Mouse (Mus musculus) intestine, postnatal 0 days (tissue): ENCODE data around the gene Jag1. TPM values are rescaled to one million over a fixed set of nuclear protein-coding genes. Genes with fewer than 3 reads are reported as not detected.

Source experiments
- ATAC-seq: fragments of 200-750 bp; cut with Nextera tagmentation; 2 replicates; pipeline ENCODE4 v1.8.0; 2017; ENCODE audit warnings: mild to moderate bottlenecking, moderate TSS enrichment, moderate library complexity
- H3K27ac ChIP-seq: fragments of 300-500 bp; sonication (generic); 2 replicates; pipeline ENCODE4 v1.5.1; 2014; ENCODE audit warnings: mild to moderate bottlenecking, low read depth, low read length, moderate library complexity
- H3K27me3 ChIP-seq: fragments of 300-500 bp; sonication (generic); replicated peaks from 2 replicates; pipeline ENCODE4 v1.6.1; 2014; ENCODE audit warnings: low read length, mixed read lengths; ENCODE audit not compliant: control insufficient read depth, insufficient read depth
- H3K36me3 ChIP-seq: fragments of 300-500 bp; sonication (generic); 2 replicates; pipeline ENCODE4 v1.6.1; 2014; ENCODE audit warnings: mild to moderate bottlenecking, moderate library complexity; ENCODE audit not compliant: control insufficient read depth, insufficient read depth
- H3K4me1 ChIP-seq: fragments of 300-500 bp; sonication (generic); replicated peaks from 2 replicates; pipeline ENCODE4 v1.6.1; 2014; ENCODE audit warnings: antibody characterized with exemption, low read length, mixed read lengths; ENCODE audit not compliant: control insufficient read depth, insufficient read depth
- H3K4me2 ChIP-seq: fragments of 300-500 bp; sonication (generic); replicated peaks from 2 replicates; pipeline ENCODE4 v1.6.1; 2014; ENCODE audit warnings: low read depth, mild to moderate bottlenecking, moderate library complexity
- H3K4me3 ChIP-seq: fragments of 300-500 bp; sonication (generic); 2 replicates; pipeline ENCODE4 v1.5.1; 2014; ENCODE audit warnings: low read depth, low read length
- H3K9ac ChIP-seq: fragments of 300-500 bp; sonication (generic); 2 replicates; pipeline ENCODE4 v1.6.1; 2014; ENCODE audit warnings: mild to moderate bottlenecking, low read depth, low read length
- H3K9me3 ChIP-seq: fragments of 300-500 bp; sonication (generic); 2 replicates; pipeline ENCODE4 v1.6.1; 2016; ENCODE audit warnings: mixed run types; ENCODE audit not compliant: control insufficient read depth
- CTCF ChIP-seq: sonication (generic); IDR thresholded peaks from 2 replicates; pipeline ENCODE4 v1.5.1; 2016; ENCODE audit warnings: low read depth, mild to moderate bottlenecking, control low read depth, antibody characterized with exemption, moderate library complexity
- WGBS: fragments of 180-500 bp; shearing (Covaris S2); extraction: QIAGEN DNeasy Blood & Tissue Kit; methylation state at CpG from one replicate; pipeline ENCODE4 v1.1.7; 2014; 5-methylcytosine and 5-hydroxymethylcytosine counted together
- polyA plus RNA-seq: library from polyadenylated mRNA; unstranded; fragments of >200 nt; fragmentation: Nextera tagmentation; extraction: Ambion mirVana; gene quantifications from 2 replicates; pipeline ENCODE4 v1.2.1, GENCODE M21; 2015

Jag1 gene
- polyA plus RNA-seq, 1 experiment from 2014 or later: 6.0 TPM

GRCm38 (mm10) chr2:137107203-137107602 is 9.2 kb downstream of the Jag1 start:
- no peak for ATAC-seq
- Histone ChIP-seq H3K27me3 (no peaks in the 10 kb centered on the region), H3K4me3 (no peak overlapping the region), H3K9ac (no peak overlapping the region), H3K27ac (no peak overlapping the region), H3K4me2 (no peak overlapping the region), H3K4me1 (no peaks in the 10 kb centered on the region), H3K9me3 (no peaks in the 10 kb centered on the region), H3K36me3 (peaks cover 26% of the 10 kb centered on the region)
- 89% methylated on average over 4 of the region's 4 CpGs for WGBS
- TF ChIP-seq CTCF: no peak

- H3K4me2 ChIP-seq: no peak overlapping the region
- no peaks in the 10 kb centered on the region for H3K9me3 ChIP-seq
- no peak overlapping the region for H3K4me3 ChIP-seq
- no peak for TF ChIP-seq CTCF
- H3K27ac ChIP-seq: no peak overlapping the region
- no peak overlapping the region for H3K9ac ChIP-seq
- H3K27me3 ChIP-seq: no peaks in the 10 kb centered on the region
- 66% methylated on average over 5 of the region's 5 CpGs for WGBS
- no peaks in the 10 kb centered on the region for H3K4me1 ChIP-seq
- no peak for ATAC-seq
- peaks cover 42% of the 10 kb centered on the region for H3K36me3 ChIP-seq
Observed at GRCm38 (mm10) chr2:137101074-137101473, 15.4 kb downstream of the Jag1 start.

GRCm38 (mm10) chr2:137099211-137099734 is 17.2 kb downstream of the Jag1 start:
- Histone ChIP-seq H3K4me2 (no peak overlapping the region), H3K27me3 (no peaks in the 10 kb centered on the region), H3K9ac (no peak overlapping the region), H3K36me3 (peaks cover 38% of the 10 kb centered on the region), H3K4me1 (no peaks in the 10 kb centered on the region), H3K27ac (no peak overlapping the region), H3K4me3 (no peak overlapping the region), H3K9me3 (no peaks in the 10 kb centered on the region)
- TF ChIP-seq CTCF: no peak
- ATAC-seq: no peak
- WGBS: 36% methylated on average over 6 of the region's 6 CpGs

GRCm38 (mm10) chr2:137098269-137099035 is 18.0 kb downstream of the Jag1 start:
- H3K4me3 ChIP-seq: no peak overlapping the region
- TF ChIP-seq CTCF: no peak
- H3K36me3 ChIP-seq: peaks cover 35% of the 10 kb centered on the region
- WGBS: 51% methylated on average over 11 of the region's 11 CpGs
- H3K4me1 ChIP-seq: no peaks in the 10 kb centered on the region
- no peaks in the 10 kb centered on the region for H3K9me3 ChIP-seq
- no peak for ATAC-seq
- H3K27me3 ChIP-seq: no peaks in the 10 kb centered on the region
- H3K4me2 ChIP-seq: no peak overlapping the region
- no peak overlapping the region for H3K27ac ChIP-seq
- H3K9ac ChIP-seq: no peak overlapping the region

- H3K4me2 ChIP-seq: no peak overlapping the region
- H3K4me3 ChIP-seq: no peak overlapping the region
- no peaks in the 10 kb centered on the region for H3K27me3 ChIP-seq
- WGBS: 55% methylated on average over 5 of the region's 5 CpGs
- H3K9ac ChIP-seq: no peak overlapping the region
- no peaks in the 10 kb centered on the region for H3K4me1 ChIP-seq
- no peak for ATAC-seq
- H3K27ac ChIP-seq: no peak overlapping the region
- no peak for TF ChIP-seq CTCF
- H3K9me3 ChIP-seq: no peaks in the 10 kb centered on the region
- H3K36me3 ChIP-seq: peaks cover 37% of the 10 kb centered on the region
Observed at GRCm38 (mm10) chr2:137096981-137097460, 19.4 kb downstream of the Jag1 start.

- no peak overlapping the region for H3K4me2 ChIP-seq
- 80% methylated on average over 8 of the region's 8 CpGs for WGBS
- H3K9me3 ChIP-seq: no peaks in the 10 kb centered on the region
- H3K4me3 ChIP-seq: no peak overlapping the region
- no peak overlapping the region for H3K9ac ChIP-seq
- no peaks in the 10 kb centered on the region for H3K27me3 ChIP-seq
- H3K36me3 ChIP-seq: peaks cover 52% of the 10 kb centered on the region
- H3K4me1 ChIP-seq: no peaks in the 10 kb centered on the region
- no peak for TF ChIP-seq CTCF
- no peak overlapping the region for H3K27ac ChIP-seq
- no peak for ATAC-seq
Observed at GRCm38 (mm10) chr2:137094301-137094700, 22.1 kb downstream of the Jag1 start.
